Mouse (Mus musculus): ENCODE data around the gene Exo5. TPM values are rescaled to one million over a fixed set of nuclear protein-coding genes. Genes with fewer than 3 reads are reported as not detected.

Exo5 gene
- total and polyA plus RNA-seq, 3 experiments: 18.1 to 20.6 TPM; not detected in 1

Other genes with a start within 250 kb of the Exo5 start
- gene Kcnq4, start 176.4 kb downstream of the Exo5 start, total RNA-seq (2012; rRNA removed): not detected in 2 replicates
- gene Kcnq4, start 176.4 kb downstream of the Exo5 start, polyA plus RNA-seq (2012; ENCODE audit: insufficient read depth in 1 of 2, insufficient read length in 2 of 2, low read depth in 1 of 2, low replicate concordance in 2 of 2, missing spikeins in 1 of 2): under 1 TPM in 1 of 2 experiments, not detected in 1; 0.07 TPM
- 39.5 and 45.9 TPM in 2 replicates for gene Nfyc, start 93.4 kb downstream of the Exo5 start, total RNA-seq (2012; rRNA removed)
- 100 to 1,000 TPM in 1 of 2 experiments, 10 to 100 TPM in 1; 64.8 to 178 TPM for gene Nfyc, start 93.4 kb downstream of the Exo5 start, polyA plus RNA-seq (2012; ENCODE audit: insufficient read depth in 1 of 2, insufficient read length in 2 of 2, low read depth in 1 of 2, low replicate concordance in 2 of 2, missing spikeins in 1 of 2)
- not detected in 2 replicates for gene Rims3, start 70.2 kb downstream of the Exo5 start, total RNA-seq (2012; rRNA removed)
- gene Rims3, start 70.2 kb downstream of the Exo5 start, polyA plus RNA-seq (2012; ENCODE audit: insufficient read depth in 1 of 2, insufficient read length in 2 of 2, low read depth in 1 of 2, low replicate concordance in 2 of 2, missing spikeins in 1 of 2): under 1 TPM in 1 of 2 experiments, not detected in 1; 0.07 TPM
- 1.8 and 2.0 TPM in 2 replicates for gene Zfp69, start 26.7 kb upstream of the Exo5 start, total RNA-seq (2012; rRNA removed)
- gene Zfp69, start 26.7 kb upstream of the Exo5 start, polyA plus RNA-seq (2012; ENCODE audit: insufficient read depth in 1 of 2, insufficient read length in 2 of 2, low read depth in 1 of 2, low replicate concordance in 2 of 2, missing spikeins in 1 of 2): 1 to 10 TPM in 1 of 2 experiments, not detected in 1; 4.3 TPM
- gene Smap2, start 92.2 kb upstream of the Exo5 start, total RNA-seq (2012; rRNA removed): 33.8 and 36.5 TPM in 2 replicates
- gene Smap2, start 92.2 kb upstream of the Exo5 start, polyA plus RNA-seq (2012; ENCODE audit: insufficient read depth in 1 of 2, insufficient read length in 2 of 2, low read depth in 1 of 2, low replicate concordance in 2 of 2, missing spikeins in 1 of 2): 100 to 1,000 TPM in 1 of 2 experiments, 10 to 100 TPM in 1; 83.5 to 118 TPM
- 0.12 TPM in 1 of 2 replicates, not detected in the other for gene Col9a2, start 114.4 kb upstream of the Exo5 start, total RNA-seq (2012; rRNA removed)
- gene Col9a2, start 114.4 kb upstream of the Exo5 start, polyA plus RNA-seq (2012; ENCODE audit: insufficient read depth in 1 of 2, insufficient read length in 2 of 2, low read depth in 1 of 2, low replicate concordance in 2 of 2, missing spikeins in 1 of 2): not detected
- gene Zmpste24, start 173.2 kb upstream of the Exo5 start, total RNA-seq (2012; rRNA removed): 33.9 and 37.6 TPM in 2 replicates
- 10 to 100 TPM; 44.7 to 70.6 TPM for gene Zmpste24, start 173.2 kb upstream of the Exo5 start, polyA plus RNA-seq (2012; ENCODE audit: insufficient read depth in 1 of 2, insufficient read length in 2 of 2, low read depth in 1 of 2, low replicate concordance in 2 of 2, missing spikeins in 1 of 2)
- not detected in 2 replicates for gene Tmco2, start 184.2 kb upstream of the Exo5 start, total RNA-seq (2012; rRNA removed)
- gene Tmco2, start 184.2 kb upstream of the Exo5 start, polyA plus RNA-seq (2012; ENCODE audit: insufficient read depth in 1 of 2, insufficient read length in 2 of 2, low read depth in 1 of 2, low replicate concordance in 2 of 2, missing spikeins in 1 of 2): not detected

Measured in MEL (cell line).